Mouse (Mus musculus) 3134 (cell line): Measurements from ENCODE around the gene D17H6S53E.

ENCODE experiments used
- DNase-seq: peaks from one replicate; pipeline ENCODE4 v3.0.0-alpha.2; 2011; ENCODE audit warnings: low spot score; ENCODE audit not compliant: insufficient read length; ENCODE audit errors: extremely low read depth

Gene D17H6S53E

GRCm38 (mm10) chr17:35131038-35131437 lies 4.9 kb downstream of the D17H6S53E start:
- no peak for DNase-seq

- DNase-seq: no peak
These were observed 5.5 kb downstream of the D17H6S53E start, which contains the start of gene Apom for GRCm38 (mm10) chr17:35131500-35132173. Gene Apom (minus strand): TSS chr17:35132050.

DNA sequence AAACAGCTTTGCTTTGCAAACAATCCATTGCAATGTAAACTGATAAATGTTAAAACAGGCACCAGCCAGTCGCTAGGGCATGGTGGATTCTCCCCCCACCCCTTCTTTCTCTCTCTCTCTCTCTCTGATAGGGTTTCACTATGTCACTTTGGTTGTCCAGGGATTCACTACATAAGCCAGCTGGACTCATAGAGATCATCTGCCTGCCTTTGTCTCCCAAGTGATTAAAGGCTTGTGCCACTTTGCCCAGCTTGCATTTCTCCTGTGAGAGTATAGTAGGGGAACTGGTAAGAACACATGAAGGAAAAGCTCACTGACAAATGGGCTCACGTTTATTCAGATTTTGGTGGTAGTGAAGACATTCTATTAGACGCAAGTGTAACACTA lies 6.0 kb downstream of the D17H6S53E start:
- no peak for DNase-seq

DNA sequence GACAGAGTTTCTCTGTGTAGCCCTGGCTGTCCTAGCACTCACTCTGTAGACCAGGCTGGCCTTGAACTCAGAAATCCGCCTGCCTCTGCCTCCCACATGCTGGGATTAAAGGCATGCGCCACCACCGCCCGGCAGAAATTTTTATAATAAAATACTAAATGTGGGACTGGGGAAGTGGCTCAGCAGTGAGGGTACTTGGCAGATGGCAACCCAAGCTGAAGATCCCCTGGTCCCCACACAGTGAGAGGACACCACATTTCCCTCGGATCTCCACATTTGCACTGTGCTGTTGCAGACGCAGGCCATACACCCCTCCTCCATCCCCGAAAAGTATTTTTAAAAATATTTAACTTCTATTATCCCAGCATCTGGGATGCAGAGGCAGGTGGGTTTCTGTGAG lies 7.3 kb downstream of the D17H6S53E start:
- no peak for DNase-seq

DNA sequence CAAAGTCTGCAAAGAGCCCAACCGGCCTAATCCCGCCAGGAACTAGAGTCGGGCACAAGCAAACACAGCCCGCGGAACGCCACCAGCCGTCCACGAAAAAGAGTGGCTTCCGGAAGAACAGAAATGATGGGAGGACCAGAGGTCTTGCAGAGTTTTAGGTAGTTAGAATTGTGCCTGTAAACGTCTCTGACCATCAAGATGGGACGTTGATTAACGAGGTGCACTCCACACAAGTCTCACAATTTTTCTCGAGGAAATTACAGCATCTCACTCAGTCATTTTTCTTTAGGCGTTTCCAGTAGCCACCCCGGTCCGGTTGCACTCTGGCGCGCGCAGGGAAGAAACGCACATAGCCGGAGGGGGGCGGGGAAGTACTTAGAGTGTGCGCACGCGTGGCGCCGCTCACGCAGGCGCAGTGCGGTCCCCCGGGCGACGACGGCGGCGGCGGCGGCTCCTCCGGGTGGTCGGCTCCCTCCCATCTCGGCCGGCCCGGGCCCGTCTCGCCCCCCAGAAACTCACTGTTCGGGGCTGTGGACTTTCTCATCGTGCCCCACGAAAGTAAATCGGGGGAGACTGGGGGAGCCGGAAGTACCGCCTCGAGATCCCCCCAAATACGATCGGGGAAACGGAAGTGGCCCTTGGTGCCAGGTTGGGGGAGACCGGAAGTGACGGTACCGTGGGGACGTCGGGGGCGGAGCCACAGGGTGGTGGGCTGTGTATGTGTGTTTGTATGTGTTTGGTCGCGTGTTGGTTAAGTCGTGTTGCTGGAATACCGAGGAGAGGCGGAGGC lies 8.8 kb downstream of the D17H6S53E start, which contains the start of gene Bag6:
Gene Bag6 (plus strand): TSS at position 378 of the 790 bp plus-strand sequence.
- DNase-seq: peak; percentile 95

DNA sequence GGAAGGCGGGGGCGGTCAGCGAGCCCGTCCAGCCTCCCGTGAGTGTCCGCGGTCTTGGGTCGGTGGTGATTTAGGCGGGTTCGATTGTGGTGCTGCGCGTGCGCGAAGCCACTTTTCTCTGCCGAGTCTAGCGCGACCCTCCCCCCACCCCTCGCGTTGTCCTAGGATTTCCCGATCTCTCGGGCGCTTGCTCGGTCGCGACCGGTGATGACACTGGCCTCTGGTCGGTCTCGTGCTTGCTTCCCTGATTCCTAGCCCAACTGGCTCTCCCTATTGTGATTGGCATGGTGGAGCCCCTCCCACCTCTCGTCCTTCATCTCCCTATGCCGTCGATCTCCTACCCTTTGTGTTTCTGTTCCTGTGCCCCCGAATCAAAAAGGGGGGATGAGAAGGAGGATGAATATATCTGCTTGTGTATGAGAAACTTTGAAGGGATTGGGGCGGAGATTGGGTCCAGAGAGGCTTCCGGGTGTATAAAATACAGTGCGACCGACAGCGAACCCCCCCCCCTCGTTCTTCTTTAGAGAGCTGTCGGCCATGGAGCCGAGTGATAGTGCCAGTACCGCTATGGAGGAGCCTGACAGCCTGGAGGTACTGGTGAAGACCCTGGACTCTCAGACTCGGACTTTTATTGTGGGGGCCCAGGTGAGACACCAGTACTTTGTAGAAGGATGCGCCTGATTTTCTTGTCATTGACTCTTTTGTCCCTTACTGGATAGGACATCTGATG lies 9.6 kb downstream of the D17H6S53E start:
- no peak for DNase-seq

- no peak for DNase-seq
These were observed 13.1 kb downstream of the D17H6S53E start for GRCm38 (mm10) chr17:35139269-35139668.

DNA sequence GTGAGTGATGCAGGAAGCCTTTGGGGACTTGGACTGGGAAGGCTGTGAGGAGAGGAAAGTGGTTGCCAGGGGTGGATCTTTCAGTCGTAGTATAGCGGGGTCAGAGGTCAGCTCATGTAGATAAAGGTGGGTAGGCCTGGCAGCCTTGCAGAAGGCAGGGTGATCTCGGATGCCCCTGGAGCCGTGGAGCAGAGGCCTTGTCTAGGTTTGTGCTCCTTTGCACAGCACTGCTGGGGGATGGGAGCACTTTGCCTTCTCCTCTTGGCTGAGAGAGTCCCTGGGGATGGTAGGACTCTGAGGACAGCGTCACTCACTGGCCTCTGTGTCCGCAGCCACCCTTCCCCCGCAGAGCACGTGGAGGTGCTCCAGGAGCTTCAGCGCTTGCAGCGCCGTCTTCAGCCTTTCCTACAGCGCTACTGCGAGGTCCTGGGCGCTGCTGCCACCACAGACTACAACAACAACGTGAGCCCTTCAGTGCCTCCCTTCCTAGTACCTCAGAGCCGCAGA lies 14.4 kb downstream of the D17H6S53E start:
- no peak for DNase-seq

GRCm38 (mm10) chr17:35141971-35142370 lies 15.8 kb downstream of the D17H6S53E start:
- DNase-seq: no peak

DNA sequence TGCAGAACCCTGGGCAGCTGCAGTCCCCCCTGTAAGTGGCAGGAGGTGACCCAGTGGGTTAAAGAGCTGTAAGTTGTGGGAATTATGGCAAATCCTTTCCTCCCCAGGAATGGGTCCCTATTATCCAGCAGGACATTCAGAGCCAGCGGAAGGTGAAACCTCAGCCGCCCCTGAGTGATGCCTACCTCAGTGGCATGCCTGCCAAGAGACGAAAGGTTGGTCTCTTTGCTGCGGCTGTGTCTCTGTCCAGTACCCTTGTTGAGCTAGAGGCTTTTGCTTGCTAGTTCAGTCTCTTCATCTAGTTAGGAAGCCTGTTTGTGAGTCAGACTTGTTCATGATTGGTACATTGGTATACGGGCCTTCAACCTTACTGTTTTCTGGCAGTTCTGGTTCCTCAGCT lies 20.0 kb downstream of the D17H6S53E start:
- DNase-seq: no peak

DNA sequence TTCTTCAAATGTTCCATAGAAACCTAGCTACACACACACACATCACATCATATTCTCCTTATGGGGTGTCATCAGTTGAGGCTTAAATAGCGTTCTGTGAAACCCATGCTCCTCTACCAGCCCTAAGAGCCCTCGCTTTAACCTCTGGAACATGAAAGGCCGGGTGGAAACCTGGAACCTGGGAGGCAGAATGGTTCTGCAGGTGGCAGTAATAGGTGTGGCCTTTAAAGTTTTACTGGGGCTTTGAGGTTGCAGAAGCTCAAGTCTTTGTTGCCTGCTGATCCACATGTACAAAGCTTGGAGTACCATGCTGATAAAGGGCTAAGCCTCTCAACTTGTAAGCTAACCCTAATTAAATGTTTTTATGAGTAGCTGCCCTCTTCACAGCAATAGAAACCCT lies 21.2 kb downstream of the D17H6S53E start:
- no peak for DNase-seq

DNA sequence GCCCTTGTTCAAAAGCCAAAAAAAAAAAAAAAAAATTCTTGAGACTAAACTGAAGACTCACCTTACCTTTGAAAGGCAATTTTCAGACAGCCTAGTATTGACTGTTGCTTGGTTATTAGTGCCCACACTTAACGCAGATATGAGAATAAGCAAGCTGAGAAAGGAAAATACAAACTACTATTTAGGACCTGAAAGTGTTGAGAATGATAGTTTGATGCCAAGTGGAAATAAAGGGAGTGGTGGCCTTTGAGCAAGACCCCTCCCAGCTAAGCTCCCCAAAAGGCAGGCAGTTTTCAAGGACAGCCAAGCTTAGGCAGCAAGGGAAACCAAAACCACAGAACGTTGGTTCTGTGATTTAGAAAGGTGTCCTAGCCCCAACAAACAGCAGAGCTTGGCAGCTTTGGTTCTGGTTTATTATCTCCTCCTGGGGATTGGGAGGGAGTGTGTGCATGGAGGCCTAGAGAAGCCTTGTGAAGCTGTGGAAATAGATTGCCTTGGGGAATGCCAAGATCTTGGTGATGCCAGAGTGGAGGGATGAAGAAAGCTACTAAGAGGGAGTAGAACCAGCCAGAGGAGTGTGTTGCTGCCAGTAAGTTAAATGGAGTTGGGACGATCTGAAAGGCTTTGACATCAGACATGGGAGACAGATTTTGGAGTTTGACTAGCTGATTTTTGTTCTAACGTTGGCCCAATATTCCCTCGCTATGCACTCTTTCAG lies 21.9 kb downstream of the D17H6S53E start:
- DNase-seq: no peak

- no peak for DNase-seq
These were observed 25.9 kb downstream of the D17H6S53E start for GRCm38 (mm10) chr17:35152121-35152520.

GRCm38 (mm10) chr17:35153077-35153476 lies 26.9 kb downstream of the D17H6S53E start:
- DNase-seq: no peak

- DNase-seq: no peak
These were observed 27.8 kb downstream of the D17H6S53E start for GRCm38 (mm10) chr17:35153931-35154330.

DNA sequence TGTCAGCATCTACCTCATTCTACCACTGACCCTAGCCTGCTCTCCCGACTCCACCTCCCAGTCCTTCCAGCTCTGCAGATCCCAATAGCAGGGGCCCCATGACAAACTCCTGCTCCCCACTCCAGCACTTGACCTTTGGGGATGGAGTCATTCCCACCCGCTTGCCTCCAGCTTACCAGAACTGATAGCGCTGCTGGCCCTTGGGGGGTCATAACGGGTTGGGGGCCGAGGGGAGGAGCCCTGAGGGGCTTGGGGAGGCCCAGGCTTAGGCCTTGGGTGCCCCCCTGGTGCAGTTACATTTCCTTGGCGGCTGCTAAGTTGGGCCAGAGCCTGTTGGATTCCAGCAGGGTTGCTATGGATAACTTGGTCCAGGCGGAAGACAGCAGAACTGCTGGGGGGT lies 28.4 kb downstream of the D17H6S53E start:
- DNase-seq: no peak

DNA sequence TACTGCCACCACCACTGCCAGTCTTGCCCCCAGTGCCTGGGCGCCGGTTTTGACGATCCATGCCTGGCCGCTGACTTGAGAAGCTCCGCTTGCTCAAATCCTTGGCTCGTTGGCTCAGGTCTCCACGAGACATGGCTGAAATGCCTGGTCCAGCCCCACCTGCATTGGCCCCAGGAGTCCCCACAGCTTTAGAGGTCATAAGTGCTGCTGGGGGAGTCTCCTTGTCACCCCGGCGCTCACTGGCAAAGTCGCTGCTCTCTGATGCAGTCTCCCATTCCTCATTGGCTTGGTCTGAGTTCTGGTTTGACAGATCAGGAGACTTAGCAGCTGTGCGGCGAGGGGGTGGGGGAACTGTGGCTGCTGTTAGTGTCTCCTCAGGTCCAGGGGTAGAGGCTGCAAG lies 29.3 kb downstream of the D17H6S53E start:
- no peak for DNase-seq

GRCm38 (mm10) chr17:35156461-35157200 lies 30.5 kb downstream of the D17H6S53E start:
- no peak for DNase-seq

DNA sequence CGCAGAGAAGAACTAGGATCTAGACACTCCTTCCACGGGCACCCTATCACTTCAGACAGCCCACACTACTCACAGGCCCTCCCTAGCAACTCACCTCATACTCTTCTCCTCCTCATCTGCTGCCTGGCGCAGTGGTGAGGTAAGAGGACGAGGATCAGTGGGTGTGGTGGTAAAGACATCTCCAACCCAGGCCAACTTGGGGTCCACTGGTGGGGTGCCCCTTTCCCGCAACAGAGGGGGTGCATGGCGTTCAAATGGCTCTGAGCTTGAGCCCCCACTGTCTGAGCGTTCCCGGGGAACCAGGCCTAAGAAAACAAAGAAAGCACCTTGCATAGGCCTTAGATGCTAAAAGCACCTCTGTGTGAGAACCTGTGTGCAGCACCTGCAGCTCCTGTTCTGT lies 31.1 kb downstream of the D17H6S53E start:
- DNase-seq: no peak

DNA sequence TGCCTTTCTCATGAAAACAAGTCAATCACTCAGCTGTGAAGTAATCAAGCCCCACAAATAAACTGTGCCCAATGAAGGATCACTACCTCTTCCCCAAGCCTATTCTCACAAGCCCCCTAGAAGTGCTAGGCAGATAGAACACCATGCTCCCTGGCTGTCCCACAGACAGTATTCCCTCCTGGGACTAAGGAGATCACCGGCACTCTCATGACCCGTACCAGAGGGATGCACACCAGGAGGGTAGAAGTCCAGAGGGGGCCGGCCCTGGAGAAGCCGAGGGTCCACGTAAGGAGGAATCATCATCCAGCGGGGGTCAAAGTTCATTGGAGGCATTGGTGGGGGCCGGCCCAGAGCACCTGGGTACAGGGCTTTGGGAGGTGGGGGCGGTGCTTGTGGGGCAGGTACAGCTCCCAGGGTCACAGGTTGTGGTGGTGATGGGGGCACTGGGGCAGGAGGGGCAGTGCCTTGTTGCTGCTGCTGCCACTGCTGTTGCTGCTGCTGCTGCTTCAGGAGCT lies 31.5 kb downstream of the D17H6S53E start:
- no peak for DNase-seq
